Mouse (Mus musculus): ENCODE data around the gene Rtn2. TPM values are rescaled to one million over a fixed set of nuclear protein-coding genes. Genes with fewer than 3 reads are reported as not detected.

Rtn2 gene
- polyA plus RNA-seq, 1 experiment = 0.29 TPM

DNA sequence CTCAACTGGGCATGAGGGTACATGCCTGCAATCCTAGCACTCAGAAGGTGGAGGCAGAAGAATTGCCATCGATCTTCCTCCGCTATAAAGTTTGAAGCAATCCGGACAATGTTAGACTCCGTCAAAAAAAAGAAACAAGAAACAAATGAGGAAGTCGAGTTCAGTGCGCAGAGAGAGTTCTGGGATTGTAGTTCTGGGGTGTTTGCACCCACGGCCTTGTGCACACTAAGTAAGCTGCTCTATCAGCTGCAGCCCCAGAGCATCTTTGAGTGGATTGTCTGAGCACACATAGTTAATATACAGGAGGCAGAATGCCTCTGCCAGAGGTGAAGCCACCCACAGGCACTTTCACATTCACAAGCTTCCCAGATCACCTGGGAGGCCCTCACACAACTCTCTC, 36.3 kb downstream of the Rtn2 start:
- H3K27me3 ChIP-seq (ENCODE audit: control insufficient read depth) = peaks cover 97% of the 10 kb centered on the region
- TF ChIP-seq GATA1 (IDR thresholded peaks at IDR 0.05; ENCODE audit: low read length) = no peak
- no peak for TF ChIP-seq TAL1 (IDR thresholded peaks at IDR 0.05; ENCODE audit: low read length)
- no peak overlapping the region for H3K4me3 ChIP-seq (replicated peaks)
- no peaks in the 10 kb centered on the region for H3K9me3 ChIP-seq (ENCODE audit: control insufficient read depth, low read length)
- peaks cover 10% of the 10 kb centered on the region for H3K4me1 ChIP-seq (ENCODE audit: control insufficient read depth)
- no peaks in the 10 kb centered on the region for H3K36me3 ChIP-seq (ENCODE audit: control insufficient read depth)

DNA sequence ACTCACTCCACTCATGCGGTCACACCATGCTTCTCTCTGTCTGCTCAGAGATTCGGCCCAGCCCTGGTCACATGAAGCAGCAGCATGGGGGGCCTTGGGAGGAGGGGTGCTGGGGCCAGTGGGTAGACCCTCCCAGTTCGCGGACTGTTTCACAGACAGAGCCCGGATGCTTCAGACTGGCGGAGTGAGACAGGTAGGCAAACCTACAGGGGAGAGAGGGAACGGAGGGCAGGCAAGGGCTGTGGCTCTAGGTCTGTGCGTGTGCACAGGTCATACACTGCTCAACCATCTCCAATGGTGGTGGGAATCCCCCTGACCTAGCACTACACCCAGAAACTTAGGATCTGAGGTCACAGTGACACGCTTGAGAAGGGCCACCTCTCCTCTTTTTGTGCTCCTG, 37.0 kb downstream of the Rtn2 start:
- H3K4me1 ChIP-seq (ENCODE audit: control insufficient read depth) = peaks cover 10% of the 10 kb centered on the region
- peak overlapping the region; percentile 48 for H3K4me3 ChIP-seq (replicated peaks)
- no peaks in the 10 kb centered on the region for H3K9me3 ChIP-seq (ENCODE audit: control insufficient read depth, low read length)
- TF ChIP-seq TAL1 (IDR thresholded peaks at IDR 0.05; ENCODE audit: low read length) (no peak), GATA1 (IDR thresholded peaks at IDR 0.05; ENCODE audit: low read length) (no peak)
- H3K36me3 ChIP-seq (ENCODE audit: control insufficient read depth) = no peaks in the 10 kb centered on the region
- peaks cover 97% of the 10 kb centered on the region for H3K27me3 ChIP-seq (ENCODE audit: control insufficient read depth)

DNA sequence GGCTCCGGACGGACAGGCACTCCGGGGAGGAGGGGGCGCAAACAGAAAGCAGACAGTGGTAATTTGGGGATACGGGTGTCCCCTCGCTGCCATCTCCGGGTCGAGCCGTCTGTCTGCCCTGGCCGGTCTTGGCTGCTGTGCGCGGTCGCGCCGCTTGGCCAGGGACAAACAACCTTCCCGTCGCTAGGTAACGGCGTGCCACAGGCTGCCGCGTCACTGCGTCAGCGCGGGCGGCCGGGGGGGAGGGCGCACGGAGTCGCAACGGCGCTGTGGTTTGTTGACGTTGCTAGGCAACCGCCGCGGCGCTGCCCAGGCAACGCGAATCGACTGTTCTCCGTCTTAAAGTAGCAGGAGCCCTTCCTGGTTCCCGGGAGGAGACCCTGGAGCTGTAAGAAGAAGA, 37.5 kb downstream of the Rtn2 start:
- H3K4me1 ChIP-seq (ENCODE audit: control insufficient read depth) = peaks cover 10% of the 10 kb centered on the region
- peaks cover 95% of the 10 kb centered on the region for H3K27me3 ChIP-seq (ENCODE audit: control insufficient read depth)
- TF ChIP-seq GATA1 (IDR thresholded peaks at IDR 0.05; ENCODE audit: low read length) = no peak
- no peak for TF ChIP-seq TAL1 (IDR thresholded peaks at IDR 0.05; ENCODE audit: low read length)
- no peaks in the 10 kb centered on the region for H3K9me3 ChIP-seq (ENCODE audit: control insufficient read depth, low read length)
- peak overlapping the region; percentile 48 for H3K4me3 ChIP-seq (replicated peaks)
- no peaks in the 10 kb centered on the region for H3K36me3 ChIP-seq (ENCODE audit: control insufficient read depth)

DNA sequence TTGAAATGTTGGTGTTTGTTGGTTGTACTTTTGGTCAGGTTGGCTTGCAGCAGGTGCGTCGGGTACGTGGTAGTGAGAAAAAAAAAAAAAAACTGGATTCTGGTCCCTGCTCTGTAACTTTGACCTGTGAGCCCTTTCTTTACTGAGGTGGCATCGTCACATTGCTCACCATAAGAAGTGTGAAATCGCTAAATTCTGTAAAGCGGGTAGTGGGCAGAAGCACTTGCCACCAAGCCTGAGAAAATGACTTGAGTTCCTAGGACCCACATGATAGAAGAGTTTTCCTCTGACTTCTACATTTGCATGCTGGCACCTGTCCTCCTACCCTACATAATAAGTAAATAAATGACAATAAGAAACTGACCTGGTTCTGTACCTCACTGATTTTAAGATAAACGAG, 38.2 kb downstream of the Rtn2 start:
- TF ChIP-seq TAL1 (IDR thresholded peaks at IDR 0.05; ENCODE audit: low read length) = no peak
- TF ChIP-seq GATA1 (IDR thresholded peaks at IDR 0.05; ENCODE audit: low read length) = no peak
- no peaks in the 10 kb centered on the region for H3K9me3 ChIP-seq (ENCODE audit: control insufficient read depth, low read length)
- peaks cover 15% of the 10 kb centered on the region for H3K4me1 ChIP-seq (ENCODE audit: control insufficient read depth)
- H3K36me3 ChIP-seq (ENCODE audit: control insufficient read depth) = no peaks in the 10 kb centered on the region
- no peak overlapping the region for H3K4me3 ChIP-seq (replicated peaks)
- H3K27me3 ChIP-seq (ENCODE audit: control insufficient read depth) = peaks cover 88% of the 10 kb centered on the region

DNA sequence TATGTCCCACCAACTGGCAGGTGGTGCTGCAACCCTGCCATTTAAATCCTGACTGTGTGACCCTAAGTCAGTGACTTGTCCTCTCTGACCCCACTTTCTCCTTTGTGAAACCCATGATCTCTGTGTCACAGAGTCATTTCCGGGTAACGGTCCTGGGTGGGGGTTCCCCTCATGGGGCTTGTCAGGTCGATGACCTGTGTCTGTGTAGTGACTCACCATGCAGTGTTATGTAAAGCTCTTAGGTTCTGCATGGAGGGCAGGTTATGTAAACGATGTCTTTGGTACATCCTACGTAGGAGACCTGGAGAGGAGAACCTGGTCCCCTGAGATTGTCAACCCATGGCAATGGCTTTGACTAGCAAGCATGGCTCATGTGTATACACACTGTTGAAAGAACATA, 39.0 kb downstream of the Rtn2 start:
- H3K9me3 ChIP-seq (ENCODE audit: control insufficient read depth, low read length) = no peaks in the 10 kb centered on the region
- TF ChIP-seq TAL1 (IDR thresholded peaks at IDR 0.05; ENCODE audit: low read length) (no peak), GATA1 (IDR thresholded peaks at IDR 0.05; ENCODE audit: low read length) (no peak)
- no peak overlapping the region for H3K4me3 ChIP-seq (replicated peaks)
- peaks cover 23% of the 10 kb centered on the region for H3K4me1 ChIP-seq (ENCODE audit: control insufficient read depth)
- H3K27me3 ChIP-seq (ENCODE audit: control insufficient read depth) = peaks cover 82% of the 10 kb centered on the region
- no peaks in the 10 kb centered on the region for H3K36me3 ChIP-seq (ENCODE audit: control insufficient read depth)

DNA sequence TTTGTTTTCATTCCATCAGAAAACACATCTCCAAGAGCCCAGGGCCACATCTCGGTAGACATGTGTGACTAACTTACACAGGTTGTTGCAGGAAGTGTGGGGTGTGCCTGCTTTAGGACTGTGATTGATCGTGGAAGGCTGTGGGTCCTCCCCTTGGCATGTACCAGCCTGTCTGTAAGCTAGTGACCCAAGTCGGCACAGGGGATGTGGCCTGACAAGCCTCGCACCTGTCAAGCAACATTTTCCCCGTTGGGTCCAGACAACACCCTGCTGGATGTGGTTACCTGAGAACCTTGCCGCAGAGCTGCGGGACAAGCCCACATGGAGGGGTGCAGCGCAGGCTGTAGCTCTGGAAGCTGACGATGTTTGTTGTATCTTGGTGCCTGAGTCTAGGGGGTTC, 40.1 kb downstream of the Rtn2 start:
- Histone ChIP-seq H3K27me3 (ENCODE audit: control insufficient read depth) (peaks cover 76% of the 10 kb centered on the region), H3K4me1 (ENCODE audit: control insufficient read depth) (peaks cover 33% of the 10 kb centered on the region), H3K9me3 (ENCODE audit: control insufficient read depth, low read length) (no peaks in the 10 kb centered on the region), H3K36me3 (ENCODE audit: control insufficient read depth) (no peaks in the 10 kb centered on the region), H3K4me3 (replicated peaks) (no peak overlapping the region)
- no peak for TF ChIP-seq TAL1 (IDR thresholded peaks at IDR 0.05; ENCODE audit: low read length)

DNA sequence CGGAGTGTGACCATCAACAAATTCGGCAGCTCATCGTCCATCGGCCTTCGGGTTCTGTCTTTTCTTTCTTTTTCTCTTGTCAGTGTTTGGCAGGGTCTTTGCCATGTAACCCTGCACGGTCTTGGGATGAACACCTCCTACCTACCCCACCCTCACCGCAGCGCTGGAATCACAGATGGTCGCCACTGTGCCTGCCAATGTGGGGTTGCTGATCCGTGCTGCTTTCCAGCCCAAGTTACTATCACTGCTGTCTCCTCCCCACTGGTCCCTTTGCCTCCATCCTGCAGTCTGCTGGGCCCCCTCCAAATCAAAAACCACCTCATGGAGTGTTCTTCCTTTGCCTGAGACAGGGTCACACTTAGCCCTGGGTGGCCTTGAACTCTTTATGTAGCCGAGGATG, 41.8 kb downstream of the Rtn2 start:
- peaks cover 41% of the 10 kb centered on the region for H3K4me1 ChIP-seq (ENCODE audit: control insufficient read depth)
- no peak overlapping the region for H3K4me3 ChIP-seq (replicated peaks)
- peaks cover 6% of the 10 kb centered on the region for H3K9me3 ChIP-seq (ENCODE audit: control insufficient read depth, low read length)
- no peaks in the 10 kb centered on the region for H3K36me3 ChIP-seq (ENCODE audit: control insufficient read depth)
- TF ChIP-seq TAL1 (IDR thresholded peaks at IDR 0.05; ENCODE audit: low read length) = no peak
- TF ChIP-seq GATA1 (IDR thresholded peaks at IDR 0.05; ENCODE audit: low read length) = no peak
- H3K27me3 ChIP-seq (ENCODE audit: control insufficient read depth) = peaks cover 68% of the 10 kb centered on the region

DNA sequence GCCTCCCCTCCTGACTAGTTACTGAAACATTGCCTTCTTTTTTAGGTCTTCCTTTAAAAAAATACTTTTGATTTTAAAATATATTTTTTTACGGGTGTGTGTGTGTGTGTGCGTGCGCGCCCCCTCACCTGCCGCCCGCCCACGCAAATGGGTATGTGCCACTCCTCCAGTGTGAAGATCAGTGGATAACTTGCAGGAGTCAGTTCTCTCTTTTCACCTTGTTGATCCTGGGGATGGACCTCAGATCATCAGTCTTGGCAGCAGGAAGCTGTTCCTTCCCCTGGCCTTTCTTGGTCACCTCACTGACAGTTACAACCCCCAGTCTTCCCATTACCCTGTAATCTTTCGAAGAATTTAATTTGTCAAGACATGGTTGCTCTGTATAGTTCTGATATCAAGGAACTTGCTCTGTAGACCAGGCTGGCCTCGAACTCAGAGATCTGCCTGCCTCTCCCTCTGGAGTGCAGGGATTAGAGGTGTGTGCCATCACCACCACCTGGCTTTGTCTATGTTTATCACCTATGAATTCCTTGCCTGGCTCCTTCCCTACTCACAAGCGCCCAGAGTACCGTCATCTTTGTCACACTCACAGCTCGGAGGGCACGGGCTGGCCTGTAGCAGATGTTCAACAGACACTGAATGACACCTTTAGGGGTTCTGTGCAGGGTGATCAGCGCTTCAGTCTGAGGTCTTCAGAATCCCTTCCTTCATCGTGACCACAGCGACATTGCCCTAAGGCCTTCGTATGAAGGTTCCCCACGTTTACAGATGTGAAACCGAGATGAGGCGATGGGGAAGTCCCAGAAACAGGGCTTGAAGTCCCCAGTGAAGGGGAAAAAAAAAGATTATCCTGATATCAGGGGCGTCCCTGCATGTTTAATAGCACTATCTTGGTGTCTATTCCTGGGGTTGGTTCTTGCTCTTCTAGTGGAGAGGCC, 43.1 kb downstream of the Rtn2 start:
- TF ChIP-seq GATA1 (IDR thresholded peaks at IDR 0.05; ENCODE audit: low read length) (no peak), TAL1 (IDR thresholded peaks at IDR 0.05; ENCODE audit: low read length) (no peak)

DNA sequence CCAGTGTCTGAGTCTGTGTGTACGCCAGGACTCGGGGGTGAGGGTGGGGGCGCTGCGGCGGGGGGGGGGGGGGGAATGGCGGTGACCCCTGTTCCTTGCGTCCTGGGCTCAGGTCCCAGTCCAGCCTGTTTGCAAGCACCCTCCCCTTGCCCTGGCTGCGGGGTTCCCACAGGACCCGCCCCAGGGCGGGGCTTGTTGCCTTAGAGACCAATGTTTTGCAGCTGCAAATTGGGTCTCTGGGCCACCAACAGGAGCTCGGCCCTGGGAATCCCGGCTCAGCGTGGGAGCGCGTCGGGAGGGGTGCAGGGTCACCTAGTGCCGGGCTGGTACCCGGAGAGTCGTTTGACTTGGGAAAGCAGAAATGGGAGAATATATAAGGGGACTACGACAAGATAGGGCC, 43.9 kb downstream of the Rtn2 start:
- Histone ChIP-seq H3K36me3 (ENCODE audit: control insufficient read depth) (no peaks in the 10 kb centered on the region), H3K4me3 (replicated peaks) (peak overlapping the region; percentile 62), H3K4me1 (ENCODE audit: control insufficient read depth) (peaks cover 31% of the 10 kb centered on the region), H3K27me3 (ENCODE audit: control insufficient read depth) (peaks cover 59% of the 10 kb centered on the region), H3K9me3 (ENCODE audit: control insufficient read depth, low read length) (peaks cover 6% of the 10 kb centered on the region)
- no peak for TF ChIP-seq GATA1 (IDR thresholded peaks at IDR 0.05; ENCODE audit: low read length)
- TF ChIP-seq TAL1 (IDR thresholded peaks at IDR 0.05; ENCODE audit: low read length) = no peak

More for the DNA sequence above, 43.1 kb downstream of the Rtn2 start:
- H3K4me3 ChIP-seq (replicated peaks) = no peak overlapping the region
- H3K36me3 ChIP-seq (ENCODE audit: control insufficient read depth) = no peaks in the 10 kb centered on the region
- peaks cover 31% of the 10 kb centered on the region for H3K4me1 ChIP-seq (ENCODE audit: control insufficient read depth)
- peaks cover 64% of the 10 kb centered on the region for H3K27me3 ChIP-seq (ENCODE audit: control insufficient read depth)
- H3K9me3 ChIP-seq (ENCODE audit: control insufficient read depth, low read length) = peaks cover 6% of the 10 kb centered on the region

Data from erythroblast, embryonic 14.5 days (primary cell).